Mouse (Mus musculus) brain, embryonic 14.5 days (tissue): ENCODE measurements around the gene Slc22a23.

Experiments
- CTCF ChIP-seq: fragments of 200-500 bp; IDR thresholded peaks from 2 replicates; pipeline ENCODE4 v1.5.1; 2012; ENCODE audit warnings: inconsistent platforms, mild to moderate bottlenecking, moderate library complexity, borderline replicate concordance; ENCODE audit not compliant: insufficient read depth, insufficient read length; ENCODE audit errors: extremely low read depth
- POLR2A ChIP-seq: fragments of 200-500 bp; IDR thresholded peaks from 2 replicates; pipeline ENCODE4 v1.6.1; 2012; ENCODE audit warnings: mild to moderate bottlenecking, inconsistent platforms, borderline replicate concordance; ENCODE audit not compliant: poor library complexity, insufficient read depth, insufficient read length, severe bottlenecking; ENCODE audit errors: extremely low read depth

DNA sequence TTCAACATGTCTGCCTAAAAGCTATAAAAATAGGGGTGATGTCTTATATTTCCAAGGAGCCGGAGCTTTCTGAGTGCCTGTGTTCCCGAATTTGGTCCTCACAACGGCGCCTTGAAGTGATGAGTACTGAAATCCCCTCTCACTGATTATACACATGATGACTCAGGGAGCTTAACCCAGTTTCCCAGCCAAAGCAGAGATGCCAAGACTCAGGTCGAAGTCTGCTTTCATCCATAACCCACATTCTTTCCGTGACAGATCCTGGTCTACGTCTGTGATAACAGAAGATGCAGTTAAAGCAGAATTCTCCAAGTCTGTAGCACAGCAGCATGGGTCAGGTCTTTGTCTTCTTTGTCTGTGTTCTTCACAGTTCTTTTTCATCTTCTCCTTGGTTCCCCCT, 47.4 kb upstream of the Slc22a23 start:
- TF ChIP-seq CTCF (no peak), POLR2A (no peak)
